Mouse (Mus musculus): ENCODE measurements around the gene AU015836.
A peak's percentile ranks its signal among the peaks of the same experiment; 100 is the strongest.
"Not testable (repeated sequence)": the region's sequence is repeated elsewhere in the genome, so short reads cannot be mapped to it uniquely, and the experiment has no call there.

The AU015836 gene

DNA sequence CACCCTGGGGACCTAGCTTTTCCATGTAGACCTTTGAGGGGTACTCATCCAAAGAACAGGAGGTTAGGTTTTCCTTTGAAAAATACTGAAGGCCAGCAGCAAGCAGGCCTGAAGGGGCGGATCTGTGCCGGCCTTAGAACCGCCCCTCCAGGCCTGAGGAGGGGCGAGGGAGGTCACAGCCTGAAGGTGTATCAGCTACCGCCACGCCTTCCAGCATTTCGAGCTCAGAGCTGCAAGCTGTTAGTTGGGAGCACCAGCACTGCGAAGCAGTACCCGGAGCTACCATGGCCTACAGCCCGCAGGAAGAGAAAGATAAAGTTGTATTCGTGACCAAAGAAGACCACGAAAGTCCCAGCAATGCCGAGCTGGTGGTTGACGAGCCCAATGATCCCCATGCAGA, at the start of gene AU015836:
Gene AU015836, plus strand, starts transcription at position 216 of the 400 bp plus-strand sequence.
- no peak for DNase-seq

DNA sequence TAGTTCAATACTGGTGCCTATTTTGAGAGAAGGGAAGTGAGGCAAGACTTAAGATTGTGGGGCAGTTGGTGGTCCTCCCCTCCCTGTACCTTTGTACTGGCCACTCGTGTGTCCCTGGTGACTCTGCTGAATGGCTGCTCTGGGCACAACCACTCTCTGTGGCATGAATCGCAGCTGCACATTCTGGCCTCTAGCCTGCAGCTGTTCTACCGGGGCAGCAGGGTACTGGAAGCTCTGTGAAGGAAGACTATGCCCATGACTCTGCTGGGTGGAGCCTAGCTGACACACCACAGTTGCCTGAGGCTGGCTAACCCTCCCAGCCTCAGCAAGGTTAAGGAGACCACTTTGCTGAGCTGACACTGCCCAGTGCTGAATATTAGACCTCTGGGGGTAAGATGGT, 49.4 kb upstream of the AU015836 start:
- no peak for DNase-seq

DNA sequence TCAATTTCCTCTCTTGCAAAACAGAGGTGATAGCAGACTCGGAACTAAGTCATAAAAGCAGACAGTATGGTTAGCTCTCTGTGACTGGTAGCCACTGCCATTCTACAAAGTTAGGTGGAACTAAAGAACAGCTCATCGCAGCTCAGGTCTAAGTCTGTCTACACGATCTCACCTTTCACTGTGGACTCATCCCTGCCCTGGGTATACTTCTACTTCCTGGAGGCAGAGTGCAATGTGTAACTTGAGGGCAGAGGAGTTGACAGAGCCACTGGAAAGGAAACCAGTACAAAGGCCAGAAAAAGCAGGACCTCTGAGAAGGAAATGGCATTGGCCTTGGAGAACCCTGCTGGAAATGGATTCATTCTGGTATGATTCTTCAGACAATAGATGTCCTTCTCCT, 40.1 kb upstream of the AU015836 start:
- DNase-seq: no peak

DNA sequence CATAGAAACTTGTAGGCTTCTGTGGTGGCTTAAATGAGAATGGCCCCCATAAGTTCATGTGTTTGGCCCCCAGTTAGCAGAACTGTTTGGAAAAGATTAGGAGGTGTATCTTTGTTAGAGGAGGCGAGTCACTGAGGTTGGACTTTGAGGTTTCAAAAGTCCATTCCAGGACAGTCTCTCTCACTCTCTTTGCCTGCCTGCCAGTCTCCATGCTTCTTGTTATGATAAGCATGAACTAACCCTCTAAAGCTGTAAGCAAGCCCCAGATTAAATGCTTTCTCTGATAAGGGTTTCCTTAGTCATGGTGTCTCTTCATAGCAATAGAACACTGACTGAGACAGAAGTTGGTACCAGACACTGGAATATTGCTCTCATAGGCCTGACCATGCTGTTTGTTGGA, 39.7 kb upstream of the AU015836 start:
- DNase-seq: no peak

DNA sequence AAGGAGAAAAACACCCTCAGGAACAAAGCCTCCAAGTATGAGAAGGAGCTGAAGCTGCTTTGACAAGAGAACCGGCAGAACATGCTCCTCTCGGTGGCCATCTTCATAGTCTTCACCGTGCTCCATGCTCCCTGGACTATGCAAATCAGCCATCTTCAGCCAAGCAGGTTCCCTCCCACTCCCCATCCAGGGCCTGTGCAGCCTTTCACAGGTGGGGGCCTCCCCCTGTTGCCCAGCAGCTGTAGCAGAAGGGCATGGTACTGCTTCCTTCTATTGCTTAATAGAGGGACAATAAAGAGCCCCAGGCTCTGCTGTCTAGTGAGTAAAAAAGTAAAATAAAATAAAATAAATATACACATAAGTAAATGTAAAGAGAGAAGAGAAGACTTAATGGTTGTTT, 36.8 kb upstream of the AU015836 start:
- DNase-seq: no peak

DNA sequence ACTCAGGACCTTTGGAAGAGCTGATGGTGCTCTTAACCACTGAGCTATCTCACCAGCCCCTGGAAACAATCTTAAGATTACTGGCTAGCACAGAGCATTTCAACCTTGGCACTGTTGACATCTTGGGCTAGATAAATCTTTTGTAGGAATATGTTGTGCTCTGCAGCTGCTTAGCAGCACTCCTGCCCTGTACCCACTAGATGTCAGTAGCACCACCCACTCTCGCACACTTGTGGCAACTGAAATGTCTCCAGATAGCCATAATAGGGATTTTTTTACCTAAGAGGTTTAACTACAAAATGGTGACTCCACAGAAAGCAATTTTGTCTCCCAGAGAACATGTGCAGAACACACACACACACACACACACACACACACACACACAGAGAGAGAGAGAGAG, 11.7 kb upstream of the AU015836 start:
- DNase-seq: peak; percentile 26

DNA sequence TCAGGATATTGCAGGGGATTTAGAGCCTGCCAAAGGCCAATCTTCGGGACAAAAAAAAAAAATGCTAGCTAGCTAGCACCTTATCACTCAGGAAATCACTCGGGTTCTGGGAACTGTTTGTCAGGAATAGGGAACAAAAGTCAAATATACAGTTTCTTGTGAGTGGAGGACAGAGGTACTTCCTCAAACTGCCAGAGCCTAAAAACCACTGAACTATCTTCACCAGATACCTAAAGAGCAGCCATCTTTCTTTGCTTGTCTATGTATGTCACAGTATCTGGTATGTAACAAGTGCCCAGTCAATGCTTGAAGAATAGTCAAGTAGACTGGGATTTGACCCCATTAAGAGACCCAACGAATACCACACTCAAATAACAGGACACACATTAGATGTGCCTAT, 10.0 kb upstream of the AU015836 start:
- no peak for DNase-seq

DNA sequence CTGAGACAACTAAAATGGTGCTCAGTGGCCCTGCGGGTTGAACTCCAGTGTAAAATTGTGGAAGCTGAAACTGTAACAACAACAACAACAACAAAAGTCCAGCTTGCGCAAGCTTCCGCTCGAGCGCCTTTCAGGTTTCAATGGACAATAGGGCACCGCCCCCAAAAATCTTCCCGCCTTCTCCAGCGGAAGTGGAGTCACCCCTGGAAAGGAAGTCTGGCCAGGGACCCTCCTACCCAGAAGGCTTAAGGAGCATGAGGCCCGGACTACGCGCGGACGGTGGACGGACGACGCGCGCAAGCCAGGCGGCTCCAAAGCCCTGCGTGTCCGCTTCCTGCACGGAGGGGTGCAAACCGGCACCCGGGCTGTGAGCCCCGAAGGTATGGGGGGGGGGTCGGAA, 11.9 kb downstream of the AU015836 start:
- DNase-seq: no peak

DNA sequence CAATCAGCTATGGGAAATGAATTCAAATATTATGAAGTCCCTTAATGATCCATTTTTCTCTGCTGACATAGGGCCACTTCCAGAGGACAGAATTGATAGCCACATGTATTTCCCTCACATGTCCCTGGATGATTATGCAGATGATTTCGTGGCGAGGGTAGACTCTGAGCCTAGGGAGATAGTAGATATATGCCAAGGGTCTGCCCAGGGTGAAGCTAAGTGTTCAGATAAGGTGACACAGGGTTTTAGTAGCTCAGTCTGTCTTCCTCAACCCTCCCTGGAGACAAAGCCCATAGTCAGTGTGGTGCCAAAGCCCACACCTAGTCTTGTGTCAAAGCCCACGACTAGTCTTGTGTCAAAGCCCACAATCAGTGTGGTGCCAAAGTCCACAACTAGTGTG, 13.7 kb downstream of the AU015836 start:
- DNase-seq: no peak

DNA sequence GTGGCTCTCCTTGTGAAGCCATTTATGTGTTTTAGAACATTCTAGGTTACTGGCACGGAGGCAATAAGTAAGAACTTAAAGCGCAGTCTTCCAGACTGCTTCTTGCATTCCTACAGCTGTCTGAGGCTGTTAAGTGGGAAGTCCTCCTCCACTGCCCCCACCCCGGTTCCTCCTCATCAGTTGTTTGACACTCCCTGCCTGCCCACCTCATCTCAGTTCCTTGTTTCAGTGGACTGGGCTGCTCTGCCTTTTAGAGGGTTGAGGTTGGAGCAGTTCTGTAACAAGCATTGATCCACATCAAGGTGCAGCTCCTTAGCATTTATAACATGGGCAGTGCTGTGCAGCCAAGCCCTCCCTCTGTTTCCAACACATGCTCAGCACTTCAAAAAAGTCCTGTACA, 16.6 kb downstream of the AU015836 start:
- not testable (repeated sequence) for DNase-seq

DNA sequence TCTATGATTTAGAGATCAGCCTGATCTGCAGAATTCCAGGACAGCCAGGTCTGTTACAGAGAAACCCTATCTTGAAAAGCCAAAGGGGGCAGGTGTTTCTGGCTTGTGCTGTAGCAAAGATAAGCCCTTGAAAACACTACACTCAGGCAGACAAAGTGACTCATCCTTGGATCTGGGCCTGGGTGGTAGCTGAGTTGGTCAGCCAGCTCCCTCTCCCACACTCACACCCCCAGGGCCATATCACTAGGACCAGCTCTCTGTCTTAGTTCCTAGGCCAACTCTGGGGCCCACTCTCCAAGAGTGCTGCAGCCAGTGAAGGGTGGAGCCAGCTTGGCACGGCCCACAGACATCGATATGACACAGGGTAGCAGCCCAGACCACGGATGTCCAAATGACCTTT, 38.5 kb downstream of the AU015836 start:
- no peak for DNase-seq

DNA sequence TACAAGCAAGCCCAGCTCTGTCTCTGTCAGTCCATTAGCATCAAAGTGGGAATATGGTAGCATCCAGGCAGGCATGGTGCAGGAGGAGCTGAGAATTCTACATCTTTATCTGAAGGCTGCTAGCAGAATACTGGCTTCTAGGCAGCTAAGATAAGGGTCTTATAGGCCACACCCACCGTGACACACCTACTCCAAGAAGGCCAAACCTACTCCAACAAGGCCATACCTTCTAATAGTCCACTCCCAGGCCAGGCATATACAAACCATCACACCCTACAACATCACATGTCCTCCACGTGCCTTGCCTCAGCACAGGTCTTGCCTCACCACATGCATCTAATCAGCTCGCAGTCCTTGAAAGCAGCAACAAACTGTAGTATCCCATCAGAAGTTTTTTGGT, 41.0 kb downstream of the AU015836 start:
- no peak for DNase-seq

DNA sequence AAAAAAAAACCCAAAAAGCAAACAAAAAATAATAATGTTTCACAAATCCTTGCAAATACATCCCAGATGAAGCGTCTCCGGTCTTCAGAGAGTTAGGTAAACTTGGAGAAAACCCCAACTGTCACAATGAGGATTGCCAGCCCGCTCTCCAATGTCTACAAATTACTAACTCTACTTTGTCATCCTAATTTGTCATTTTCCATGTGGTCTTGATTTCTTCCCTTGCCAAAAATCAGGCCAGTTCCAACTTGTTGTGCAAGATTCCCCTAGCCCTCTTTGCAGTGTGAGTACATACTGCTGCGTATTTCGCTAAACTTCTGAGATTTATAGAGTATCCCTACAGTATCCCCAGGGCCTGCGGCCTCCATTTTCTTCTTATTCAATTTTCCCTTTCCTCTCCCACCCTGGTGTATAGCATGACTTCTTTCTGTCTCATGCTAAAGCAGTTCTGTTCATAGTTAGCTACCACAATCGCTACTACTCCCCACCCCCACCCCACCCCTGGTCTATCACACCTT, 43.3 kb downstream of the AU015836 start:
- no peak for DNase-seq

DNA sequence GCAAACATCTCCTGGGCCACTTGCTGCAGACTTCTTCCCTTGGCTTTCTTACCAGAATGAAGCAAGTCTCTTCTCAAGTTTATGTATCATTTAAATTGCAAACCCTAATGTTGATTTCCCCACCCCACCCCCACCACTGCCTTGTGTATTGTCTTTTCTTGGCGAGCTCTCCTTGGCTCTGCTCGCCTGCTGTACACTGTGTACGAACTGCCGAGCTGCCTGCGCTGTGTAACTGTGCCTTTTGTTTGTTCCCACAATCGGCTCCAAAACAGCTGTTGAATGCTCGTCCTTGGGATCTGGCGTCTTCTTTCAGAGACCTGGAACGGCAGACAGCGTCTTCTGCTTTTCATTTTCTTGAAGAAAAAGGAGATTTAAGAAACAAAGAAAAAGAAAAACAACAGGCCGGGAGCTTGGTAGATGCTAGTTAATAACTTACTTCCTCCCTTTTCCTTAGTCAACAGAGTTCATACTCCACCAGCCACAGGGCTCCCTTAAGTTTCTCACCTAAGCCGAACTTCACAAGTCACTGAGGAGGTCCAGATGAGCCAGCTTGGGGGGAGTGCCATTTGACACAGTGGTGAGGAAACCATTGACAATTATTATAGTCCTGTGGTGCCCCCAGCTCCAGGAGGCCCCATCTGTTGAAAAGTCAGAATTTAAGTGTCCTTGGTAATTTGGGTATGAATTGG, 44.2 kb downstream of the AU015836 start:
- DNase-seq: peak; percentile 33

DNA sequence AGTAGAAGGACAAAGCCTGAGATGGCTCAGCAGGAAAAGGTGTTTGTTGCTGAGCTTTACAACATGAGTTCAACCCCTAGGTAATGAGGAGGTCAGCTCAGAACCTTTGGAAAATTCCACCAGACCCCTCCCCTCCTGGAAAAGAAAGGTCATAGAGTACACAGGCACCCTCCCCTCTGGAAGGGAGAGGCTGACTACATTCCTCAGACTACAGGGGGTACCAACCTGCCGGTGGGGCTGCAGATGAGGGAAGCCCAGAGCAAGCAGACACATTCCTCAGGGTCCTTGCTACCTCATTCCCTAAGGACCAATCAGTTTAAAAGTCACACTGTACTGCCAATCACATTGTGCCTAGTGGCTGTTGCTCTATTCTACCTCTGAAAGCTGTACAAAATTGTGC, 48.4 kb downstream of the AU015836 start:
- peak; percentile 4 for DNase-seq

DNA sequence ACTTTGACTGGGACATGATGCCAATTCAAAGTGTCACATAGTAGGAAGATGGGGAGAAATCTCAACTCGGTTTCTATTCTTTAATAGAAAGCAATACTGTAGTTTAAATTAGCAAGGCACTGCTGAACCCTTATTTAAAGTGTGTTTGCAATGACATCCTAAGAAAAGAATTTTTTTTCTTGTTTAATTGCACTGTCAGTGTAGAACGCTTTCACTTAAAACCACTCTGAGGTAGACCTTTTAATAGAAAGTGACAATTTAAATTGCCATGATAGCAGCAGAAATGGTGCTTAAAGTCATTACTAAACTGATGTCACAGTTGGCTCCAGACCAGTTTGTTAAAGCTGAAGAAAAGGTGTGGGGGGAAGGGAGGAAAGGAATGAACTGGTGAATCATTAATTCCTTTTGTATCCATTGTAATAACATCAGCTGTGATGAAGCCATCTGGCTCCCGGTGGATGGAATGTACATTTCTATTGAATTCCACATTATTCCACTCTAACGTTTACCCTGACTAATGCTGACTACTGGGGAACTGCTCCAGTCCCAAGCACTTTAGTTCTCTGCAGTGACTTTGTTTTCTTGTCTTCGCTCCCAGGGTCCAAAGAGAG, 53.9 kb downstream of the AU015836 start:
- DNase-seq: peak; percentile 5

Data from kidney, postnatal 14 days (tissue).